Mouse (Mus musculus) kidney, postnatal 14 days (tissue): ENCODE results near the gene Rom1.

Source experiments
- DNase-seq: peaks from one replicate; pipeline ENCODE4 v3.0.0; 2022; ENCODE audit warnings: mixed read lengths

Gene Rom1

GRCm38 (mm10) chr19:8941515-8942217 lies 12.5 kb upstream of the Rom1 start, which contains the start of gene Mta2:
Gene Mta2 (plus strand): TSS chr19:8941875.
- DNase-seq = peak; percentile 98

- no peak for DNase-seq
Observed at GRCm38 (mm10) chr19:8941136-8941514, 12.0 kb upstream of the Rom1 start.

GRCm38 (mm10) chr19:8940526-8941133 lies 11.5 kb upstream of the Rom1 start:
- DNase-seq = no peak

GRCm38 (mm10) chr19:8936736-8937135 lies 7.6 kb upstream of the Rom1 start:
- DNase-seq = no peak

GRCm38 (mm10) chr19:8930771-8931170 lies 1.6 kb upstream of the Rom1 start:
- DNase-seq = no peak

- DNase-seq = no peak
Observed at GRCm38 (mm10) chr19:8930117-8930516, 961 bp upstream of the Rom1 start.

GRCm38 (mm10) chr19:8928689-8929223 lies 400 bp downstream of the Rom1 start:
- DNase-seq = no peak

GRCm38 (mm10) chr19:8927891-8928525 lies 1.1 kb downstream of the Rom1 start:
- DNase-seq = no peak

GRCm38 (mm10) chr19:8926766-8927165 lies 2.4 kb downstream of the Rom1 start:
- no peak for DNase-seq

- no peak for DNase-seq
Observed at GRCm38 (mm10) chr19:8921741-8922140, 7.4 kb downstream of the Rom1 start.

GRCm38 (mm10) chr19:8920836-8921291 lies 8.3 kb downstream of the Rom1 start:
- peak; percentile 55 for DNase-seq

GRCm38 (mm10) chr19:8920073-8920736 lies 9.0 kb downstream of the Rom1 start, which contains the start of gene B3gat3:
Gene B3gat3 (plus strand): TSS chr19:8920374.
- DNase-seq = peak; percentile 97

- no peak for DNase-seq
Observed at GRCm38 (mm10) chr19:8919684-8920072, 9.5 kb downstream of the Rom1 start.

- no peak for DNase-seq
Observed at GRCm38 (mm10) chr19:8919000-8919399, 10.2 kb downstream of the Rom1 start.

- no peak for DNase-seq
Observed at GRCm38 (mm10) chr19:8914212-8914611, 14.9 kb downstream of the Rom1 start.

GRCm38 (mm10) chr19:8911810-8912209 lies 17.3 kb downstream of the Rom1 start:
- no peak for DNase-seq

- no peak for DNase-seq
Observed at GRCm38 (mm10) chr19:8908531-8908930, 20.6 kb downstream of the Rom1 start.

- no peak for DNase-seq
Observed at GRCm38 (mm10) chr19:8903412-8903811, 25.7 kb downstream of the Rom1 start.

GRCm38 (mm10) chr19:8899079-8899478 lies 30.1 kb downstream of the Rom1 start:
- DNase-seq = peak; percentile 21

GRCm38 (mm10) chr19:8898576-8898975 lies 30.6 kb downstream of the Rom1 start:
- no peak for DNase-seq

- DNase-seq = peak; percentile 97
Observed at GRCm38 (mm10) chr19:8897865-8898495, 31.2 kb downstream of the Rom1 start, which contains the start of gene Ganab. Gene Ganab (plus strand): TSS chr19:8898071.

- DNase-seq = peak; percentile 55
Observed at GRCm38 (mm10) chr19:8897211-8897864, 31.8 kb downstream of the Rom1 start.
